Mouse (Mus musculus): ENCODE results near the gene Oxt.

DNA sequence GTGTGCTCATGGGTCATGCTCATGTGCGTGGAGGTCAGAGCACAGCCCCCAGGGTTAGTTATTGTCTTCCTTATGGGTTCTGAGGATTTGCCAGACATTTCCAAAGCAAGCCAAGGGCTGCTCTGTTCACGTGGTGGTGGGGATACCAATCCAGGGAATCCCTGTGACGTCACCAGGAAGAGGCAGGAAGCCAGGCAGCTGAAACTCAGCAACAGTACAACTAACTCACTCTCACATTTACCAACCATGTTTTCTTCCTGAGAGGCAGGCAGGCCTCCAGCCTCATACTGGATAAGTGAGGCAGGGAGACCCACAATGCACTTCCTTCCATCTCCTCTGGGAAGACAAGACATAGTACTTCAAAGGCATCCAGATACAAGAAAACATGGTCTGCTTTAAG lies 22.4 kb downstream of the Oxt start:
- TF ChIP-seq CHD2 (IDR thresholded peaks at IDR 0.05; ENCODE audit: low read depth, low read length) (no peak), ZNF384 (IDR thresholded peaks at IDR 0.05; ENCODE audit: low read depth, low read length) (no peak), HCFC1 (IDR thresholded peaks at IDR 0.05; ENCODE audit: borderline replicate concordance, insufficient read depth, low read length) (no peak), ZC3H11A (IDR thresholded peaks at IDR 0.05; ENCODE audit: borderline replicate concordance, low read depth, low read length) (no peak)

Data from ES-E14 (cell line).